Mouse (Mus musculus) C2C12 (cell line): Measurements from ENCODE around the gene Dnajb1. TPM values are rescaled to one million over a fixed set of nuclear protein-coding genes. Genes with fewer than 3 reads are reported as not detected.

ENCODE experiments used
- H3K27me3 ChIP-seq: one replicate; pipeline ENCODE4 v1.6.1; 2011; ENCODE audit not compliant: control insufficient read depth, insufficient read depth, insufficient read length
- H3K36me3 ChIP-seq: one replicate; pipeline ENCODE4 v1.6.1; 2011; ENCODE audit not compliant: control insufficient read depth, insufficient read depth
- H3K4me3 ChIP-seq: one replicate; pipeline ENCODE4 v1.5.1; 2011; ENCODE audit warnings: mild to moderate bottlenecking, control low read depth; ENCODE audit not compliant: poor library complexity, insufficient read depth, severe bottlenecking
- H3K79me2 ChIP-seq: one replicate; pipeline ENCODE4 v1.6.1; 2011; ENCODE audit not compliant: control insufficient read depth, insufficient read depth
- H3K79me3 ChIP-seq: one replicate; pipeline ENCODE4 v1.6.1; 2011; ENCODE audit warnings: low read depth, control low read depth
- H3ac ChIP-seq: one replicate; pipeline ENCODE3; 2011; ENCODE audit warnings: low read depth; ENCODE audit not compliant: control insufficient read depth, insufficient read length
- CEBPB ChIP-seq: IDR thresholded peaks from one replicate; pipeline ENCODE4 v1.6.1; 2011; ENCODE audit warnings: low read depth, mild to moderate bottlenecking, control low read depth, moderate library complexity
- CTCF ChIP-seq: IDR thresholded peaks from one replicate; pipeline ENCODE4 v1.5.1; 2011; ENCODE audit not compliant: control insufficient read depth, insufficient read depth, insufficient read length
- FOSL1 ChIP-seq: IDR thresholded peaks from one replicate; pipeline ENCODE4 v1.8.0; 2011; ENCODE audit warnings: mild to moderate bottlenecking, low read length; ENCODE audit not compliant: poor library complexity, insufficient read depth, severe bottlenecking
- MAX ChIP-seq: IDR thresholded peaks from one replicate; pipeline ENCODE4 v1.6.1; 2011; ENCODE audit warnings: mild to moderate bottlenecking, control low read depth
- MYOD1 ChIP-seq: IDR thresholded peaks from one replicate; pipeline ENCODE4 v1.6.1; 2011; ENCODE audit warnings: low read depth; ENCODE audit not compliant: control insufficient read depth, insufficient read length
- MYOG ChIP-seq: IDR thresholded peaks from one replicate; pipeline ENCODE4 v1.6.1; 2011; ENCODE audit not compliant: control insufficient read depth, insufficient read length; ENCODE audit errors: extremely low read depth
- USF1 ChIP-seq: IDR thresholded peaks from one replicate; pipeline ENCODE4 v1.6.1; 2011; ENCODE audit warnings: low read depth, mild to moderate bottlenecking, control low read depth, moderate library complexity
- polyA plus RNA-seq: library from polyadenylated mRNA; unstranded; fragments of >200 nt; fragmentation: generic; extraction: Trizol; gene quantifications from one replicate; pipeline ENCODE4 v1.2.1, GENCODE M21; 2012; ENCODE audit warnings: missing spikeins

The Dnajb1 gene
- polyA plus RNA-seq, 1 experiment = 41.0 TPM

GRCm38 (mm10) chr8:83619568-83620285 lies 11.7 kb downstream of the Dnajb1 start:
- Histone ChIP-seq H3K27me3 (no peaks in the 10 kb centered on the region), H3K79me2 (no peaks in the 10 kb centered on the region), H3K4me3 (no peak overlapping the region), H3K36me3 (no peaks in the 10 kb centered on the region), H3K79me3 (no peaks in the 10 kb centered on the region), H3ac (no peak overlapping the region)
- TF ChIP-seq MYOD1 (peak; percentile 18), MYOG (no peak), CEBPB (no peak)

DNA sequence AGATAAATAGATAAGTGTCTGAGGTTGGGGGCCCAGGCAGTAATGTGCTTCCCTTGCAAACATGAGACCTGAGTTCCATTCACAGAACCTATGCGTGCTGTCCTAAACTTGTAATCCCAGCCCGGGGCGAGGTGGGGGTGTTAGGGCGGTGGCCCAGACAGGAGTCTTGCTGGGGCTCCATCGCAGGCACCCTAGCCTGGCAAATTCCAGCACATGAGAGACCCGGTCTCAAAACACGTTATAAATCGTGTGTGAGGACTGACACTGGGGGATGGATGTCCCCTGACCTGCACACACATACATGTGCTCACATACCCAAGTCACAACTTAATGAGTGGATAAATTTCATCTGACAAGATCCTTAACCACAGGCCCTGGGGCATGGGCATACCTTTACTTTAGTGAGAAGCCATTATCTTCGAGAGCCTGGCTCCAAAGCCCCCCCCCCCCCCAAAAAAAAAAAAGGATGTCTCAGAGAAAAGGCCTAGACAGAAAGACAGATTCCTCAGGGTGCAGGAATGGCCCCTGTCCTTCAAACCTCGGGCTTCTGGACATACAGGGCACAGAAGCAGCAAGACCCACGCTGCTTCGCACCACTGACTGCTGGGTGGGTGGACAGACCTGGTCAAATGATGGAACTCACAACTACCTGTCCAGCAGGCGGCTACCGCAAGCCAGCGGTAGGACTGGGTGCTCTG lies 13.8 kb downstream of the Dnajb1 start:
- no peaks in the 10 kb centered on the region for H3K36me3 ChIP-seq
- no peak overlapping the region for H3K4me3 ChIP-seq
- no peaks in the 10 kb centered on the region for H3K79me2 ChIP-seq
- peak overlapping the region; percentile 69 for H3ac ChIP-seq
- H3K27me3 ChIP-seq = no peaks in the 10 kb centered on the region
- TF ChIP-seq CEBPB (no peak), USF1 (no peak), MYOG (no peak)
- H3K79me3 ChIP-seq = no peaks in the 10 kb centered on the region

- peak; percentile 65 for TF ChIP-seq CTCF
- no peak for TF ChIP-seq CEBPB
- Histone ChIP-seq H3K4me3 (no peak overlapping the region), H3K79me2 (no peaks in the 10 kb centered on the region)
Measured at GRCm38 (mm10) chr8:83622389-83622989, 14.5 kb downstream of the Dnajb1 start.

GRCm38 (mm10) chr8:83623549-83623948 lies 15.6 kb downstream of the Dnajb1 start:
- Histone ChIP-seq H3K4me3 (no peak overlapping the region), H3K27me3 (no peaks in the 10 kb centered on the region), H3K79me3 (no peaks in the 10 kb centered on the region), H3ac (no peak overlapping the region), H3K36me3 (no peaks in the 10 kb centered on the region), H3K79me2 (no peaks in the 10 kb centered on the region)
- TF ChIP-seq FOSL1 (no peak), MYOD1 (no peak), CEBPB (no peak), CTCF (no peak), MYOG (no peak), MAX (no peak), USF1 (no peak)

More at GRCm38 (mm10) chr8:83622389-83622989, 14.5 kb downstream of the Dnajb1 start:
- Histone ChIP-seq H3ac (peak overlapping the region; percentile 69), H3K36me3 (no peaks in the 10 kb centered on the region), H3K27me3 (no peaks in the 10 kb centered on the region), H3K79me3 (no peaks in the 10 kb centered on the region)

DNA sequence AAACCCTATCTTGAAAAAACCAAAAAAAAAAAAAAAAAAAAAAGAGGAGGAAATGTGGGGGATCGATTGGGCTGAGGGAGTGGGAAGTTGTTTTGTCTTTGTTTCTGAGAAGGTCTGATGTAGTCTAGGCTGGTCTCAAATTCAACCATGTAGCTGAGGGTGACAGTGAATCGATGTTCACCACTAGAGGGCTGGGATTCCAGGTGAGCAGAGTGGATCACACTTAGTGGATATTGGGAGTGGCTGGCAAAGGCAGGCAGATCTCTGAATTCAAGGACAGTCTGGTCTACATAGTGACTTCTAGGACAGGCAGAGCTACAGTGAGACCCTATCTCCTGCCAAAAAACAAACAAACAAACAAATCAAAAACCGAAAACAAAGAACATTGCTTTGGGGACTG lies 16.7 kb downstream of the Dnajb1 start:
- TF ChIP-seq USF1 = no peak
- no peak for TF ChIP-seq MYOD1
- TF ChIP-seq MAX = no peak
- TF ChIP-seq FOSL1 = no peak
- TF ChIP-seq CEBPB = no peak
- no peak for TF ChIP-seq MYOG
- TF ChIP-seq CTCF = no peak
- Histone ChIP-seq H3K27me3 (no peaks in the 10 kb centered on the region), H3K79me3 (no peaks in the 10 kb centered on the region), H3K4me3 (no peak overlapping the region), H3K36me3 (no peaks in the 10 kb centered on the region), H3ac (no peak overlapping the region), H3K79me2 (no peaks in the 10 kb centered on the region)

DNA sequence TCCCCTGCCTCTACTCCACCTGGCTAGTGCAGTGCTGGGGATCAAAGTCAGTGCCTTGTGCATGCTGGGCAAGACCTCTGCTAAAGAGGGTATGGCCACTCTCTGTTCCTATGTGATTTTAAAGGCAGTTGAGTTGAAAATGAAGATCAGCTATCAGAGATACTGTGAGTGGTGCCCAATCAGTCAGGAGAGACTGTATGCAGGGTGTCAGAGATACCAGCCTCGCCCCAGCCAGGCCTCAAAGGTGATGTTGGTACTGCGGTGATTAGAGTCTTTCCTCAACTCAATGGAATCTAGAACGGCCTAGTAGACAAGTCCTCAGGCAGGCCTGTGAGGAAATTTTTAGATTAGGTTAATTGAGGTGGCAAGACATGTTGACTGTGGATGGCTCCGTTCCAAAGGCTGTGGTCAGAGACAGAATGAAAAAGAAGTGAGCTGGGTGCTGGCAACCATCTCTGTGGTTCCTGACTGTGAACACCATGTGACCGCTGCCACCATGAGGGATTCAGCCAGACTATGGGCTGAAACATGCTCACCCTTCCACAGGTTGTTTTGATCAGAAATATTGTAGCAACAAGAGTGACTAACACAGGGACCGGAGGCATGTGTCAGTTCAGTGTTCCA lies 17.8 kb downstream of the Dnajb1 start:
- no peaks in the 10 kb centered on the region for H3K36me3 ChIP-seq
- no peak overlapping the region for H3K4me3 ChIP-seq
- no peak overlapping the region for H3ac ChIP-seq
- H3K79me3 ChIP-seq = no peaks in the 10 kb centered on the region
- no peaks in the 10 kb centered on the region for H3K79me2 ChIP-seq
- no peak for TF ChIP-seq MYOG
- TF ChIP-seq CEBPB = no peak
- TF ChIP-seq MAX = no peak
- TF ChIP-seq CTCF = no peak
- no peak for TF ChIP-seq FOSL1
- TF ChIP-seq MYOD1 = no peak
- TF ChIP-seq USF1 = no peak
- no peaks in the 10 kb centered on the region for H3K27me3 ChIP-seq
